Mouse (Mus musculus): ENCODE results near the gene Klk1b22. TPM values are rescaled to one million over a fixed set of nuclear protein-coding genes. Genes with fewer than 3 reads are reported as not detected.
"Not testable (repeated sequence)": the region's sequence is repeated elsewhere in the genome, so short reads cannot be mapped to it uniquely, and the experiment has no call there.

Klk1b22 gene
- polyA plus RNA-seq (2017; shearing (Covaris generic)): not detected

DNA sequence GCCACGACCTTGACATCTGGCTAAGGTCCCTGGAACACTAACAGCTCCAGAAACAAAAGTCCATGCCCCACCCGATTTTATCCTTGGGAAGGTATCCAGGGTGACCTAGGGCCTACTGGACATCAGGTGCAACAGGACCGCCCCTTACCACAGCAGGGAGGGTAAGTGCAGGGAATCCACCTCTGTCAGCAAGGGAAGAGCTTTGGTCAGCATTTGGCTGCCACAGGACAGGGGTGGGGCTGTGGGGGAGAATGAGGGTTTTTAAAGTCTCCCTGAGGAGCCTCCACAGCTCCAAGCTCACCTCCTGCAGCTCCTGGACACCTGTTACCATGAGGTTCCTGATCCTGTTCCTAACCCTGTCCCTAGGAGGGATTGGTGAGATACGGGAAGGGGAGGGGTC is at the start of gene Klk1b22:
Gene Klk1b22 (plus strand): TSS at position 301 of the 400 bp plus-strand sequence.
- ATAC-seq: no peak

DNA sequence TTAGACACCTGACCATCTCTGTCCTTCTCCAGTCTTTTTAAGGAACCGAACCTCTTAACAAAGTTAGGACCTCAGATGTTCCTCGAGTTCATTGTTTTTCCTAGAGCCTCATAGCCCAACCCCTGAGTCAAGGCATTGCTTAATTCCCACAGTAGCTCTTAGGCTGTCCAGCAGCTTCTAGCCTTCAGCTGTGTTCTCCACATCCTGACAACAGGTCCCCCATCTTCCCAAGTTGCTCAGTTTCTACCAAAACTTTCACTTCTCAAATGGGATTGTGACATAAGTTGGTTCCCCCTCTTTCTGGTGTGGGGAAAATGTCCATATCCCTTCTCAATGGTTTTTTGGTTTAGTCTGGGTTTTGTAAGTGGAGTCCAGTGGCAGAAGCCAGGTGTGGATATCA is 40.4 kb upstream of the Klk1b22 start:
- ATAC-seq: no peak

DNA sequence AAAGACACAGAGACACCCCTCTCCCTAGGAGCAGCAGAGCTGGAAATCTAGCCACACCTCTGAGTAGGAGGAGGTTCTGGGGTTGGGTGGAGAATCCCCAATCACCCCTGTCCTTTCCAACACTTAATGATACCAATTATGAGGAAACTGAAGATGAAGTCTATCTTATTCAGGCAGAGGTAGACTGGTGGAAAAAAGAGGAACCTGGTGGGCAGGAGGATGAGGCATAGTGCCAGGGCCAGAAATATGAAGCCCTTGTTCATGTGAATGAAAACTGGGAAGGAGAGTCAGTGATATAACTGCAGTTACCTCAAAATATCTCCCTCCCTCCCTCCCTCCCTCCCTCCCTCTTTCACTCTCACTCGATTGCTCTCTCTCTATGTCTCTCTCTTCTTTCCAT is 34.8 kb upstream of the Klk1b22 start:
- ATAC-seq: no peak

DNA sequence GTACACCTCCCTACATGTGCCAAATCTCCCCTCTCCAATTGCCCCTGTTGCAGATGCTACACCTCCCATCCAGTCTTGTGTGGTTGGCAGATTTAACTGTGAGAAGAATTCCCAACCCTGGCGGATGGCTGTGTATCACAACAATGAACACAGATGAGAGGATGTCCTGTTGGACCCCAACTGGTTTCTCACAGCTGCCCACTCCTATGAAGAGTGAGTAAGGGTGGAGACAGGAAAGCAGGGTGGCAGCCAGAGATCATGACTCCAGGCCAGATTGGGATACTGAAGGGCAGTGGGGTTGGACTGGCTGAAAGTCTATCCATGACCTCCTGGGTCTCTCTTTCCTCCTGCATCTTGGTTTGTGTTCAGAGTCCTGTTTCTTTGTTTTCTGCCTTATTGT is 16.4 kb upstream of the Klk1b22 start:
- ATAC-seq: no peak

DNA sequence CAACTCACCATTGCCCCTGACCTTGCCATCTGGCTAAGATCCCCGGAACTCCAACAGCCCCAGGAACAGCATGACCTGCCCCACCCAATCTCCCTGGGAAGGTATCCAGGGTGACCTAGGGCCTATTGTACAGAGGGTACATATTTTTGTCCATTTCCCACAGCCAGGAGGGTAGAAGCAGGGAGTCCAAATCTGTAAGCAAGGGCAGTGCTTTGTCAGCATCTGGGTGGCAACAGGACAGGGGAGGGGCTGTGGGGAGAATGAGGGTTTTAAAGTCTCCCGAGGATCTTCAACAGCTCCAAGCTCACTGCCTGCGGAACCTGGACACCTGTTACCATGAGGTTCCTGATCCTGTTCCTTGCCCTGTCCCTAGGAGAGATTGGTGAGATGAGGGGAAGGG is 10.4 kb upstream of the Klk1b22 start, which contains the start of gene Klk1b21:
Gene Klk1b21 (plus strand): TSS at position 301 of the 400 bp plus-strand sequence.
- ATAC-seq: not testable (repeated sequence)

DNA sequence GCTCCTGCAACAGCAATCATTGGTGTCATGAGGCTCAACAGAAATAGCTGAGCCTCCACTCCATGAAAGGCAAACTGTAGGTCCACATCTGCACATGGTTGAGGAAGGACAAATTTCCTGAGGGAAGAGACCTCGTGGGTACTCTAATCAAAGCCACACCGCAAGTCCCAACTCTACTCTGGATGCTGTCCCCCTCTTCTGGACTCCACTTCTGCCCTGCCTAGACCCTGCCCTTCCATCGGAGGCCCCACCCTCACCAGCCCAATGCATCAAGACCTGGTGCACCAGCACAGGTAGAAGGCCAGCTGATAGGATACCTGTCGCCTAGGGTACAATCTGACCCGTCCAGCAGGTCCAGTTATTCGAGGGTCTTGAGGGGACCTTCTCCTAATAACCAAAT is 11.0 kb downstream of the Klk1b22 start:
- no peak for ATAC-seq

DNA sequence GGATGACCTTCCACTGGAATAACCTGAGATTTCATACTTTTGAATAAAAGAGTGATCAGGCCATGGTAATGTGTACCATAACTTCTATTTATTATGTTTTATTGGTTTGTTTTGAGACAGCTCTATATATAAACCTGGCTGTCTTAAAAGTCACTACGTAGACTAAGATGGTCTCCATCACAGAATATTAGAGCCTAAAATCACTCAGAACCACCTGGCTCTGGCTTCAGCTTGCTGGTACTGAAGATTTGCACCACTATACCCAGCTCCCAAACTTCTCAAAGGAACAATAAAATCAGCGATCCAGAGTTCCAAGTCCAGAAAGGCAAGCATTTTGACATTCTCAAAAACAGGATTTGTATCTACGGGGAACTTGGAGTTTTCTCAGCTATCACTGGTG is 24.0 kb downstream of the Klk1b22 start, which contains the start of gene Klk1b16:
Gene Klk1b16 (plus strand): TSS at position 301 of the 400 bp plus-strand sequence.
- no peak for ATAC-seq

Other genes with a start within 250 kb of the Klk1b22 start
- gene Klk4, start 231.5 kb upstream of the Klk1b22 start, polyA plus RNA-seq (2017; shearing (Covaris generic)): not detected
- not detected for gene Klk15, start 178.9 kb upstream of the Klk1b22 start, polyA plus RNA-seq (2017; shearing (Covaris generic))
- gene Klk1b8, start 162.0 kb upstream of the Klk1b22 start, polyA plus RNA-seq (2017; shearing (Covaris generic)): not detected
- gene Klk1b1, start 145.9 kb upstream of the Klk1b22 start, polyA plus RNA-seq (2017; shearing (Covaris generic)): not detected
- 1 to 10 TPM in 2 of 3 experiments, not detected in 1; 1.5 to 2.8 TPM for gene Klk1b9, start 136.6 kb upstream of the Klk1b22 start, polyA plus RNA-seq (2017; shearing (Covaris generic))
- not detected for gene Klk1b11, start 116.8 kb upstream of the Klk1b22 start, polyA plus RNA-seq (2017; shearing (Covaris generic))
- not detected for gene Klk1b26, start 100.5 kb upstream of the Klk1b22 start, polyA plus RNA-seq (2017; shearing (Covaris generic))
- gene Klk1b27, start 60.4 kb upstream of the Klk1b22 start, polyA plus RNA-seq (2017; shearing (Covaris generic)): 1 to 10 TPM; 3.3 to 6.3 (median 4.1) TPM
- not detected for gene Klk1b21, start 10.3 kb upstream of the Klk1b22 start, polyA plus RNA-seq (2017; shearing (Covaris generic))
- gene Klk1b16, start 24.1 kb downstream of the Klk1b22 start, polyA plus RNA-seq (2017; shearing (Covaris generic)): not detected
- gene Klk1b24, start 75.6 kb downstream of the Klk1b22 start, polyA plus RNA-seq (2017; shearing (Covaris generic)): not detected
- gene Klk1b3, start 85.5 kb downstream of the Klk1b22 start, polyA plus RNA-seq (2017; shearing (Covaris generic)): not detected
- gene Klk1b4, start 94.8 kb downstream of the Klk1b22 start, polyA plus RNA-seq (2017; shearing (Covaris generic)): not detected
- gene Klk1b5, start 103.3 kb downstream of the Klk1b22 start, polyA plus RNA-seq (2017; shearing (Covaris generic)): not detected
- gene Klk1, start 112.7 kb downstream of the Klk1b22 start, polyA plus RNA-seq (2017; shearing (Covaris generic)): under 1 TPM in 1 of 3 experiments, not detected in 2; 0.44 TPM
- gene Gm36864, start 123.5 kb downstream of the Klk1b22 start, polyA plus RNA-seq (2017; shearing (Covaris generic)): under 1 TPM in 1 of 3 experiments, not detected in 2; 0.38 TPM
- gene 1700028J19Rik, start 134.0 kb downstream of the Klk1b22 start, polyA plus RNA-seq (2017; shearing (Covaris generic)): 1 to 10 TPM; 1.3 to 2.5 (median 1.6) TPM
- 100 to 1,000 TPM in 1 of 3 experiments, 10 to 100 TPM in 2; 47.7 to 133 (median 97.4) TPM for gene 2410002F23Rik, start 134.0 kb downstream of the Klk1b22 start, polyA plus RNA-seq (2017; shearing (Covaris generic))
- gene Acp4, start 144.7 kb downstream of the Klk1b22 start, polyA plus RNA-seq (2017; shearing (Covaris generic)): not detected
- not detected for gene Gm15517, start 148.8 kb downstream of the Klk1b22 start, polyA plus RNA-seq (2017; shearing (Covaris generic))
- gene Clec11a, start 194.2 kb downstream of the Klk1b22 start, polyA plus RNA-seq (2017; shearing (Covaris generic)): under 1 TPM; 0.28 to 0.62 (median 0.34) TPM
- gene Shank1, start 197.6 kb downstream of the Klk1b22 start, polyA plus RNA-seq (2017; shearing (Covaris generic)): under 1 TPM; 0.15 to 0.62 (median 0.20) TPM